Mouse (Mus musculus) brain, adult 2 months (tissue): ENCODE measurements around the gene Gm21190.
"Not testable (repeated sequence)": the region's sequence is repeated elsewhere in the genome, so short reads cannot be mapped to it uniquely, and the experiment has no call there.

Experiments
- DNase-seq: peaks from one replicate; pipeline ENCODE4 v3.0.0; 2011; ENCODE audit warnings: low read depth, low spot score

The Gm21190 gene

GRCm38 (mm10) chr5:15529122-15529521, at the start of gene Gm21190:
Gene Gm21190, minus strand, starts transcription at chr5:15529222.
- not testable (repeated sequence) for DNase-seq

DNA sequence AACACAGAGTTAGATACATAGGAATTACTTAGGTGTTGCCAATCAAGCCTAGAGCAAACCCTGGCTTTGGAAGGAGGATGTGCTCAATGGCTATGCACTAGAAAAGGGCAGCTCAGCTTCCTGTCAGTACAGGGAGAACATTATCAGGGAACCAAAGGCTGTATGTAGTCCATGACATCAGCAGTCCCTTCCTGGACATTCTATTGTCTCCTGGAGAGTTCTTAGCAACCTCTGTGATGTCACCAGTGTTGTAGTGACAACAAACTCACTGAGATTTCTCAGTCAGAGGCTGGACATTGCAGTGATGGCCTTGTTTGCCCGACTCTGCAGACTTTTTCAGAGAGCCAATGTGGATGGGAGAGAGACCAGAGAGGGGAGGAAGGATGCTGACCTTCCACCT, 48.0 kb upstream of the Gm21190 start, which contains the start of gene Gm21083:
TSS of gene Gm21083 (plus strand) at position 301 of the 400 bp plus-strand sequence.
- DNase-seq: not testable (repeated sequence)

DNA sequence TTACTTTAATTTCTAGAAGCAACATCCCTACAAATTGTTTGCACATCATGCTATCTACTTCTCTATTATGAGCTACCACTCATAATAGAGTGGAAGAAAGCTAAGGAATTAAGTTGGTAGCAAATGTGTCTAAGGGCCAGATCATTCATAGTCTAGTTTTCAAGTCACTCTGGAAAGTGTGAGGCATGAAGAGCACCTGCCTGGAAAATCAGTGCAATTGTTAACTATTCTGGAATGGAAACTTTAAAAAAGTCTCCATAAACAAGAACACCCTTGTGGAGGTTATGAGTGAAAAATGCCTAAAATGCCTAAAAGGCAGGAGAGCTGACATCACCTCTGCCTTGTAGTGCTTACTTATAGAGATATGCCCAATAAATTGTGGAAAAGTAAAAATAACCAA, 44.7 kb upstream of the Gm21190 start:
- DNase-seq: not testable (repeated sequence)

- not testable (repeated sequence) for DNase-seq
These were observed 32.6 kb upstream of the Gm21190 start for GRCm38 (mm10) chr5:15561425-15562264.

- not testable (repeated sequence) for DNase-seq
These were observed 29.6 kb upstream of the Gm21190 start for GRCm38 (mm10) chr5:15558654-15559053.

- not testable (repeated sequence) for DNase-seq
These were observed 20.6 kb upstream of the Gm21190 start for GRCm38 (mm10) chr5:15549606-15550005.

- not testable (repeated sequence) for DNase-seq
These were observed 20.1 kb upstream of the Gm21190 start for GRCm38 (mm10) chr5:15549134-15549533.

- not testable (repeated sequence) for DNase-seq
These were observed 19.6 kb upstream of the Gm21190 start for GRCm38 (mm10) chr5:15548642-15549041.

- not testable (repeated sequence) for DNase-seq
These were observed 6.6 kb downstream of the Gm21190 start for GRCm38 (mm10) chr5:15522470-15522869.

DNA sequence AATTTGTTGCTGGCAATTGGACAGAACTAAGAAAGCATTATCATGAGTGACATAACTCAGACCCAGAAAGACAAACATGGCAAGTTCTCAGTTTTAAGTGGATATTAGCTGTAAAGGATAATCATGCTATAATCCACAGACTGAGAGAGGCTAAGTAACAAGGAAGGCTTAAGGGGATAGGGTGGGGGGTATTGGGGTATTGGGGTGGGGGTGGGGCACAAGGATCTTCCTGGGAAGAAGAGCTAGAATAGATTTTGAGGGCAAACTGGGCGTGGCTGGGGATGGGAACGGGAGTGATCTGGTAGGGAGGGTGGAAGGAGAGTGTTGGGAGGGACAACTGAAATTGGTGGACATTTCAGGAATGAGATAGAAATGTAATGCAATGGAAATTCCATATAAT, 7.0 kb downstream of the Gm21190 start:
- DNase-seq: not testable (repeated sequence)

- DNase-seq: not testable (repeated sequence)
These were observed 8.6 kb downstream of the Gm21190 start for GRCm38 (mm10) chr5:15520418-15520817.

DNA sequence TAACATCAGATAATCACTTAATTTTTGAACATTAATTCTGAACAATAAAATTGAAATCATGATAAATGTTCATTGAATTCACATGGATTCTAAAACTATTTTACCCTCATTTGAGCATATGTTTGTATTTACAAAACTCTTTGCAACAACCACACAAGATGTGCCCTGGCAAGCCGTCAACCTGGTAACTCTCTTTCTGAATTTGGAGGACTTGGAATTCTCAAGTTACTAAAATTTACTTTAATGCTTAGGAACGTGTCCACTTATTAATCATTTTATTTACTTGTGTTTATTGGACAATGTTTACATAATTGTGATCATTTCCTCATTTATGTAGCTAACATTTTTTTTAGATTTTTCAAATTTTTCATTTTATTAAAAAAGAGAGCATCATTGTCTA, 11.9 kb downstream of the Gm21190 start:
- DNase-seq: not testable (repeated sequence)

DNA sequence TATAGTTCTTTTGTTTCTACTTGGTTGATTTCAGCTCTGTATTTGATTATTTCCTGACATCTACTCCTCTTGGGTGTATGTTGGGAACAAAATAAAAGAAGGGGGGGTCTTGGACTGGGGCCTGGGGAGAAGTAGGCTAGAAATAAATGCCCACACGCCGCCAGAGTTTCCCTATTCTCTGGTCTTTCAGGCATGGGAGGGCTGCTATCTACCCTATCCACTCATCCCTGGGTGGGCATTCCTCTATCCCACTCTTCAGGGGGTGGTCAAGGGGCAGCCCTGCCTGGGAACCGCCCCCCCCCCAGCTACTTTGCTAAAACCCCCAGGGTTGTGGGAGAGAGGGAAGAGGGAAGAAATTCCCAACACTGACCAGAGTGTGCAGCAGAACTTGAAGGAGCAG, 16.8 kb downstream of the Gm21190 start:
- not testable (repeated sequence) for DNase-seq

GRCm38 (mm10) chr5:15509911-15510310, 19.1 kb downstream of the Gm21190 start:
- DNase-seq: not testable (repeated sequence)

DNA sequence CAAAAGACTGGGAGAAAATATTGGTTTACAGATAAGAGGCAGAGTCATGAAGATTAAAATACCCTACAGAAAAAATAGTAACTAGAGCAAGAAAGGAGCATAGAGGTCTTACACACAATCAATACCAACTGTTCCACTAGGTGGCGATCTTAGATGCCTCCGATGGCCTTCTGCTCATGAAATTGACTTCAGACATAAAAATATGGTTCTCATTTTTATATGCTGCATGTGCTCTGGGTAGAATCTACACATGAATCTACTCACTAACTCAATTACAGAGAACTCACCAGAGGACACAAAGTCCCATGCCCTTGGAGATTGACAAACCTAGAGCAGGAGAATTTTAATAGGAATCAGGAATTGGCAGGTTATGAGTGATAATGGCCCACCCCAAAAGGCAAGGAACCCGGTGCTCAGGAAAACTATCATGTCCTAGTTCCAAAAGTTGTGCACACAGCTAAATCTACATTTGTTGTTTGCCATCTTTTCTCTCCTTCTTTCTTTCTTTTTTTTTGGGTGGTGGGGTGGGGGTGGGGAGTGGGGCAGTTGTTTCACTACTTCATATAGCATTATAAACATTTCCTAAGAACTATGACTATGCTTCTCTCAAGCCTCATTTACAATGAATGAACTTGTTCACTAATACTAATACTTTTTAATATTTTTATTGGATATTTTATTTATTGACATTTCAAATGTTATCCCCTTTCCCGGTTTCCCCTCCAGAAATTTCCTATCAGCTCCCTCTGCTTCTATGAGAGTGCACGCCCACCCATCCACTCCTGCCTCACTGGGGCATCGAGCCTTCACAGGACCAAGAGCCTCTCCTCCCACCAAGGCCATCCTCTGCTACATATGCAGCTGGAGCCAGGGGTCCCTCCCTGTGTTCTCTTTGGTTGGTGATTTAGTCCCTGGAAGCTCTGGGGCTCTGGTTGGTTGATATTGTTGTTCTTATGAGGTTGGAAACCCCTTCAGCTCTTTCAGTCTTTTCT, 20.3 kb downstream of the Gm21190 start:
- not testable (repeated sequence) for DNase-seq

- DNase-seq: not testable (repeated sequence)
These were observed 21.1 kb downstream of the Gm21190 start for GRCm38 (mm10) chr5:15507757-15508459.

DNA sequence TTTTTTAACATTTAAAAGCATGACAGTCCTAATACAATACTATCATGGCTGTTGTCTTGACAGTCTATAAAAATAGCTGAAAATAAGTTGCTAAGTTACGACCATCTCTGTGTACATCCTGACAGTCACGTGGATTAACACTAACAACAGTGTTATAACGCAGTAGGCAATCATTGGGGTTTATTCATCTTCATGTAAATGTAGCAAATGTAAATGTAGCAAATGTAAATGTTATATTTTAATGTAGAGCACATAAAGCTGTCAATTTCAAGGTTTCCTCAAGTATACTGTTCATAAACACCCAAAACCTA, 21.8 kb downstream of the Gm21190 start:
- DNase-seq: no peak

- DNase-seq: peak; percentile 69
These were observed 22.3 kb downstream of the Gm21190 start for GRCm38 (mm10) chr5:15506575-15507308.

GRCm38 (mm10) chr5:15498774-15499400, 30.1 kb downstream of the Gm21190 start:
- peak; percentile 14 for DNase-seq

- DNase-seq: not testable (repeated sequence)
These were observed 30.7 kb downstream of the Gm21190 start for GRCm38 (mm10) chr5:15498350-15498749.
